Mouse (Mus musculus) olfactory bulb, adult 2 months (tissue): ENCODE measurements around the gene Naa25.

Experiments
- CTCF ChIP-seq: fragments of 200-500 bp; IDR thresholded peaks from 2 replicates; pipeline ENCODE4 v1.5.1; 2012; ENCODE audit warnings: low read depth, mild to moderate bottlenecking, low read length, moderate library complexity; ENCODE audit not compliant: insufficient read depth
- POLR2A ChIP-seq: fragments of 200-500 bp; IDR thresholded peaks from 2 replicates; pipeline ENCODE4 v1.6.1; 2012; ENCODE audit warnings: mild to moderate bottlenecking, low read depth, low read length, moderate library complexity; ENCODE audit not compliant: insufficient read depth

- no peak for TF ChIP-seq POLR2A
- TF ChIP-seq CTCF: no peak
Measured at GRCm38 (mm10) chr5:121395621-121396020, 2.1 kb upstream of the Naa25 start.
